Mouse (Mus musculus) E14TG2a.4 (cell line): ENCODE measurements at regions not wholly inside any gene's neighbourhood (a gene's known extent, or its start where the extent isn't known, plus 50 kb on each side); places are given as distances from the start of the nearest gene placed in this dataset.

Source experiments
- CTCF ChIP-seq: conservative IDR thresholded peaks from 2 replicates; pipeline ENCODE4 v1.5.1; 2014; ENCODE audit warnings: low read length
- NANOG ChIP-seq: IDR thresholded peaks from 2 replicates; pipeline ENCODE4 v1.6.1; 2014; ENCODE audit warnings: borderline replicate concordance, low read length, mixed read lengths

DNA sequence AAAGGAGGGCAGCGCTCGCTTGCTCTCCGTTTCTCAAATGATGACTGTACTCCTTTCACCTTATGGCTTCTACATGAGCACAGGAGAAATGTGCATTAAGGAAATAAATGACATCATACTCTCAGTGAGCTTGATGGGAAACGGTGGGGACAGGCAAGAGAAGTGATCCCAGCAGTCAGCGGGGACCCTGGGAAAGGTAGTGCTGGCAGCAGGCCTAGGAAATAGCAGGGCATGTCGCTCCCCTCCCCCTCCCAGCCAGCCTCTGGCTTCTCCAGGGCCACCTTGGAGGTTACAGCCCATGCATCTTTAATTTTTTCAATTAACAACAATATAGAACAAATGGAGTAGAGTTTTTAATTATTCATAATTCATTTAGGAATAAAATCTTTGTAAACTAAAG is 58.6 kb upstream of the Klhl29 start:
- TF ChIP-seq NANOG (no peak), CTCF (no peak)
